Mouse (Mus musculus) v-Abl transformed pro-B cells (cell line): Measurements from ENCODE around the gene Pard3.

Experiments used
- in situ Hi-C, 2 experiments: fragments of 400-800 bp; cut with MboI; formaldehyde crosslinking; loops; one replicate each; pipeline ENCODE4 v1.15.1; 2025; ENCODE audit not compliant: unreplicated experiment in 2 of 2

The Pard3 gene

GRCm38 (mm10) chr8:127170372-127170771, 106.7 kb downstream of the Pard3 start:
- in situ Hi-C loops, result loop anchor here in 1 of 2 experiments (10.0 kb wide), 3 partner anchors 186 to 1226 kb away; no protein-coding TSS in a partner anchor

GRCm38 (mm10) chr8:127170930-127171329, 107.2 kb downstream of the Pard3 start:
- in situ Hi-C loops, result loop anchor here in 1 of 2 experiments (10.0 kb wide), 3 partner anchors 186 to 1226 kb away; no protein-coding TSS in a partner anchor

GRCm38 (mm10) chr8:127173483-127173882, 109.8 kb downstream of the Pard3 start:
- in situ Hi-C loops, result loop anchor here in 1 of 2 experiments (10.0 kb wide), 3 partner anchors 189 to 1229 kb away; no protein-coding TSS in a partner anchor

- in situ Hi-C loops, result loop anchor here in 1 of 2 experiments (10.0 kb wide), 3 partner anchors 190 to 1230 kb away; no protein-coding TSS in a partner anchor
These were observed 110.7 kb downstream of the Pard3 start for GRCm38 (mm10) chr8:127174411-127174810.

- in situ Hi-C loops, result loop anchor here (10.0 to 25.0 kb wide), 4 partner anchors 190 to 1230 kb away; partner anchors contain the start of gene Tarbp1 (in 1 of the 2)
These were observed 111.6 kb downstream of the Pard3 start for GRCm38 (mm10) chr8:127175160-127175836.

GRCm38 (mm10) chr8:127178634-127179033, 114.9 kb downstream of the Pard3 start:
- in situ Hi-C loops, result loop anchor here (10.0 to 25.0 kb wide), 4 partner anchors 194 to 1234 kb away; partner anchors contain the start of gene Tarbp1 (in 1 of the 2)

- in situ Hi-C loops, result loop anchor here in 1 of 2 experiments (25.0 kb wide), 1 partner anchor 694 kb away; the partner anchor contains the start of gene Tarbp1
These were observed 117.6 kb downstream of the Pard3 start for GRCm38 (mm10) chr8:127181246-127181645.

- in situ Hi-C loops, result loop anchor here in 1 of 2 experiments (25.0 kb wide), 1 partner anchor 695 kb away; the partner anchor contains the start of gene Tarbp1
These were observed 118.4 kb downstream of the Pard3 start for GRCm38 (mm10) chr8:127182065-127182464.

- in situ Hi-C loops, result loop anchor here in 1 of 2 experiments (25.0 kb wide), 1 partner anchor 696 kb away; the partner anchor contains the start of gene Tarbp1
These were observed 119.8 kb downstream of the Pard3 start for GRCm38 (mm10) chr8:127183533-127183932.

- in situ Hi-C loops, result loop anchor here in 1 of 2 experiments (25.0 kb wide), 1 partner anchor 697 kb away; the partner anchor contains the start of gene Tarbp1
These were observed 120.3 kb downstream of the Pard3 start for GRCm38 (mm10) chr8:127184025-127184424.

- in situ Hi-C loops, result loop anchor here in 1 of 2 experiments (25.0 kb wide), 1 partner anchor 699 kb away; the partner anchor contains the start of gene Tarbp1
These were observed 122.2 kb downstream of the Pard3 start for GRCm38 (mm10) chr8:127185897-127186296.

- in situ Hi-C loops, result loop anchor here in 1 of 2 experiments (25.0 kb wide), 1 partner anchor 701 kb away; the partner anchor contains the start of gene Tarbp1
These were observed 125.0 kb downstream of the Pard3 start for GRCm38 (mm10) chr8:127188671-127189070.

GRCm38 (mm10) chr8:127190350-127190749, 126.7 kb downstream of the Pard3 start:
- in situ Hi-C loops, result loop anchor here in 1 of 2 experiments (25.0 kb wide), 1 partner anchor 703 kb away; the partner anchor contains the start of gene Tarbp1

- in situ Hi-C loops, result loop anchor here in 1 of 2 experiments (25.0 kb wide), 1 partner anchor 704 kb away; the partner anchor contains the start of gene Tarbp1
These were observed 127.7 kb downstream of the Pard3 start for GRCm38 (mm10) chr8:127191387-127191786.

- in situ Hi-C loops, result loop anchor here in 1 of 2 experiments (25.0 kb wide), 1 partner anchor 705 kb away; the partner anchor contains the start of gene Tarbp1
These were observed 128.1 kb downstream of the Pard3 start for GRCm38 (mm10) chr8:127191824-127192223.

GRCm38 (mm10) chr8:127192331-127192730, 128.6 kb downstream of the Pard3 start:
- in situ Hi-C loops, result loop anchor here in 1 of 2 experiments (25.0 kb wide), 1 partner anchor 705 kb away; the partner anchor contains the start of gene Tarbp1

- in situ Hi-C loops, result loop anchor here in 1 of 2 experiments (25.0 kb wide), 1 partner anchor 706 kb away; the partner anchor contains the start of gene Tarbp1
These were observed 129.7 kb downstream of the Pard3 start for GRCm38 (mm10) chr8:127193375-127193774.

- in situ Hi-C loops, result loop anchor here in 1 of 2 experiments (25.0 kb wide), 1 partner anchor 708 kb away; the partner anchor contains the start of gene Tarbp1
These were observed 131.2 kb downstream of the Pard3 start for GRCm38 (mm10) chr8:127194786-127195407.

- in situ Hi-C loops, result loop anchor here in 1 of 2 experiments (25.0 kb wide), 1 partner anchor 709 kb away; the partner anchor contains the start of gene Tarbp1
These were observed 133.0 kb downstream of the Pard3 start for GRCm38 (mm10) chr8:127196505-127197265.
